Mouse (Mus musculus) embryonic fibroblast, embryonic 13.5 days (primary cell): ENCODE data around the gene Tifab.

ENCODE experiments used
- CTCF ChIP-seq: IDR thresholded peaks from 2 replicates; pipeline ENCODE4 v1.5.1; 2011; ENCODE audit warnings: mild to moderate bottlenecking, control low read depth, low read length, moderate library complexity, borderline replicate concordance; ENCODE audit not compliant: insufficient read depth
- POLR2A ChIP-seq: IDR thresholded peaks from 2 replicates; pipeline ENCODE4 v1.6.1; 2011; ENCODE audit warnings: low read depth, mild to moderate bottlenecking, control low read depth, low read length, moderate library complexity

DNA sequence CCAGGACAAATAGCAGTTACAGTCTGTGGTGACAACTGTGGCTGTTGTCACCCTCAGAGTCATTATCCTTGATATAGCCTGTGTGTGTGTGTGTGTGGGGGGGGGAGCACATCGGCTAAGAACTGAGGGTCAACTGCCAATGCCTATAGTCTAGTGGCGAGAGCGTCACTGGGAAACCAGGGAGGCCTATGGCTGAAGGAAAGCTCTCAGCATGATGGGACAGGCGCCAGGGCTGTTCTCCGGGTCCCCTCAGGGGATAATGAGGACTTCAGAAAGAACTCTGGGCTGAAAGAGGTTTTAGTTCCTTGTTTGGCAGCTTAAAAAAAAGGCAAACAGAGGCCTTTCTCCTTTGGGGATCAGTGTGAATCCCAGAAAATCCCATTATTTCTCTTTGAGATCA is 35.9 kb upstream of the Tifab start:
- no peak for TF ChIP-seq CTCF
- no peak for TF ChIP-seq POLR2A
